Mouse (Mus musculus) right cerebral cortex, postnatal 4 days (tissue): ENCODE measurements around the gene Mapk7.

Source experiments
- DNase-seq: peaks from one replicate; pipeline ENCODE4 v3.0.0-alpha.2; 2022

The Mapk7 gene

GRCm38 (mm10) chr11:61449499-61450292 is 44.5 kb downstream of the Mapk7 start:
- peak; percentile 22 for DNase-seq

GRCm38 (mm10) chr11:61448599-61449225 is 45.5 kb downstream of the Mapk7 start:
- no peak for DNase-seq

- no peak for DNase-seq
These were observed 46.2 kb downstream of the Mapk7 start for GRCm38 (mm10) chr11:61448041-61448440.

GRCm38 (mm10) chr11:61447296-61447695 is 46.9 kb downstream of the Mapk7 start:
- no peak for DNase-seq

- DNase-seq: no peak
These were observed 50.4 kb downstream of the Mapk7 start for GRCm38 (mm10) chr11:61443807-61444206.

GRCm38 (mm10) chr11:61441670-61442069 is 52.5 kb downstream of the Mapk7 start:
- DNase-seq: no peak

GRCm38 (mm10) chr11:61440416-61440815 is 53.8 kb downstream of the Mapk7 start:
- no peak for DNase-seq

- no peak for DNase-seq
These were observed 55.0 kb downstream of the Mapk7 start for GRCm38 (mm10) chr11:61439170-61439569.
